Mouse (Mus musculus) bone marrow, adult 2 months (tissue): ENCODE data around the gene Gdpd5. TPM values are rescaled to one million over a fixed set of nuclear protein-coding genes. Genes with fewer than 3 reads are reported as not detected.

Source experiments
- H3K27ac ChIP-seq: fragments of 200-500 bp; 2 replicates; pipeline ENCODE4 v1.5.1; 2012; ENCODE audit warnings: low read depth, mild to moderate bottlenecking, control low read depth, inconsistent platforms, low read length; ENCODE audit not compliant: control insufficient read depth, poor library complexity, insufficient read depth
- H3K4me1 ChIP-seq: fragments of 200-500 bp; 2 replicates; pipeline ENCODE4 v1.6.1; 2011; ENCODE audit warnings: low read length; ENCODE audit not compliant: control insufficient read depth, insufficient read depth
- H3K4me3 ChIP-seq: fragments of 200-500 bp; replicated peaks from 2 replicates; pipeline ENCODE3; 2011; ENCODE audit warnings: mild to moderate bottlenecking, low read depth, low read length, control low read depth; ENCODE audit not compliant: control insufficient read depth
- CTCF ChIP-seq: fragments of 200-500 bp; IDR thresholded peaks from 2 replicates; pipeline ENCODE4 v1.5.1; 2011; ENCODE audit warnings: low read length, control low read depth; ENCODE audit not compliant: control insufficient read depth, insufficient read depth
- POLR2A ChIP-seq: fragments of 200-500 bp; IDR thresholded peaks from 2 replicates; pipeline ENCODE4 v1.6.1; 2011; ENCODE audit warnings: low read depth, mild to moderate bottlenecking, control low read depth, low read length, borderline replicate concordance; ENCODE audit not compliant: control insufficient read depth
- WGBS: fragments of 180-500 bp; shearing (Covaris S2); methylation state at CpG from one replicate; pipeline ENCODE4 v1.1.7; 2018; 5-methylcytosine and 5-hydroxymethylcytosine counted together
- polyA plus RNA-seq: library from polyadenylated mRNA; stranded (reverse); fragments of >200 nt; gene quantifications from 2 replicates; pipeline ENCODE4 v1.2.4, GENCODE M21; 2011; ENCODE audit warnings: low replicate concordance; ENCODE audit not compliant: missing spikeins, insufficient read depth, insufficient read length

Gdpd5 gene
- polyA plus RNA-seq, 1 experiment = 1.5 TPM

DNA sequence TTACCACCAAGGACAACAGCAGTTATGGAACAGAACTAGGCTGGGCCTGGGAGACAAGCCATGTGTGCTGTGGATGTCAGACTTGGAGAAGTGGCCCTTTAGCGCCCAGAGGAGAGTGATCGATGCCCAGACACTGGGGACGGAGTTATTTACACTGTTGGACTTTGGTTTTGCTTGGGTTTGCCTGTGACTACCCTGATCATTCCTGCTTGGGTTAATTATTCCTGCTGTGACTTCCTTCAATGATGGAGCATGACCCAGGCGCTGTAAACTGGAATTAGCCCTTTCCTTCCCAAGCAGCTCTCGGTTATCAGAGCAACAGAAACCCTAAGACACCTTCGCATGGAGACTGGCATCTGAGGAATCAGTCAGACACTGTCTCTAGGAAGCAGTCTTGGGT lies 39.8 kb downstream of the Gdpd5 start:
- TF ChIP-seq POLR2A = no peak
- no peak for TF ChIP-seq CTCF

DNA sequence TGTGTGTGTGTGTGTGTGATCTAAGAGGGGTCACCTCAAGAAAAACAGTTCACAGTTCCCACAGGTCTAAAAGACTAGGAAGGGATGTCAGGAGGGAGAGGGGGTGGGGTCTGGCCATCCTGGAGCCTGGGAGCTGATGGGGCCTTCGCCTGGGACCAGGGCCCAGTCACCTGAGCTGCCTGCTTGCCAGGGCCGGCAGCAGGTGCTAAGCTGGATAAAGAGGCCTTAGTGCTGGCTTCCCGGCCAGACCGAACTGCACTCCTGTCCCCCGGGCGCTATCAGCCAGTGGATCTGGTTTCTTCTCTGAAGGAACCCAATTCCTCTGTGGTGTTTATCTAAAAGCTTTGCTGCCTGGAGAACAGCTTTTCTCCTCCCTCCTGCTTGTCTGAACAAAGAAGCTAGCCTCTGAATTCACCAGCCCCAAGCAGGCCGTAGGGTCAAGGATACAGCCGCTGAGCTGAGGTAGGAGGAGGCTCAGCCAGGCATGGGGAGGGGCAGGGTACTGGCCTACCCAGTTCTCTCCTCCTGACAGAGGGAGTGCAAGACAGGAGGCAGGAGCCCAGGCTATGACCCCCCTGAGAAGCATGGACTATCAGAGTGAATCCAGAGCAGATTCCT lies 43.4 kb downstream of the Gdpd5 start:
- TF ChIP-seq POLR2A (no peak), CTCF (no peak)
- Histone ChIP-seq H3K27ac (no peak overlapping the region), H3K4me1 (no peaks in the 10 kb centered on the region), H3K4me3 (no peak overlapping the region)
- 80% methylated on average over 8 of the region's 8 CpGs for WGBS

More for the DNA sequence above, 39.8 kb downstream of the Gdpd5 start:
- Histone ChIP-seq H3K27ac (no peak overlapping the region), H3K4me3 (no peak overlapping the region), H3K4me1 (no peaks in the 10 kb centered on the region)
- WGBS = 87% methylated on average over 6 of the region's 6 CpGs

DNA sequence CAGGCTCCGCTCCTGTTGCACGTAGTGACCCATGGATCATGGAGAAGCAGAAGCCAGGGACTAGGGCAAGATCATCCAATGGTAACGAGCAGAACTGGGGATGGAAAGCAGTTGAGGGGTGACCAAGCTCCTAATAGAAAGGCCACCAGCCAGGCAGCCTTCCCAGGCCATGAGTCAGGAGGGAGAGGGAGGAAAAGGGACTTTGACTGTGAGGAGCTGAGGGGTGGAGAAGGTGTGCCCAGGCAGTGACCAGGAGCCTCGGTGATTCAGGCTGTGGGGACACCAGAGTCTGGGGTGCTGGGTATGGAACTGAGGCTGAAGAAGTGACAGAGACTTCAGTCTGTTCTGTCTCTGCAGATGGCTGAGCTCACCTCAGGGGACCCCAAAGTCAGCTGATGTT lies 44.5 kb downstream of the Gdpd5 start:
- H3K4me1 ChIP-seq = no peaks in the 10 kb centered on the region
- no peak for TF ChIP-seq POLR2A
- no peak for TF ChIP-seq CTCF
- H3K4me3 ChIP-seq = no peak overlapping the region
- H3K27ac ChIP-seq = no peak overlapping the region
- WGBS = 85% methylated on average over 4 of the region's 4 CpGs

DNA sequence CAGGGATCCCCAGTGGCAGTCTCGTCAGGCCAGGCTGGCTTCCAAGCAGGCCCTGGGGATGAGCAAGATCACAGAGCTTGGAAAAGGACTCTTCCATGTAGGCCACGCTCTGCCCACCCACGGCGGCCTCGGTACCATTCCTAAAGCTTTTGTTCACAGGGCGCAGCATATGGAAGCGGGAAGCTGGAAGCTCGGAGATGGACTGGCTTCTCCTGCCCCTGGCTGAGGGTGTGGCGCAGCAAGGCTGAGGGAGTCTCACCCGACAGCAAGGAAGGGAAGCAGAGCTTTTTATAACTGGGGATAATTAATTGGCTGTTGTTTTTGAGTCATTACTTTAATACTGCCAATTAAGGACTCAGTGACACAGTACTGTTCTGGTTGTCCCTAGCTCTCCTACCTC lies 45.8 kb downstream of the Gdpd5 start:
- 83% methylated on average over 10 of the region's 10 CpGs for WGBS
- no peak for TF ChIP-seq CTCF
- no peak for TF ChIP-seq POLR2A

DNA sequence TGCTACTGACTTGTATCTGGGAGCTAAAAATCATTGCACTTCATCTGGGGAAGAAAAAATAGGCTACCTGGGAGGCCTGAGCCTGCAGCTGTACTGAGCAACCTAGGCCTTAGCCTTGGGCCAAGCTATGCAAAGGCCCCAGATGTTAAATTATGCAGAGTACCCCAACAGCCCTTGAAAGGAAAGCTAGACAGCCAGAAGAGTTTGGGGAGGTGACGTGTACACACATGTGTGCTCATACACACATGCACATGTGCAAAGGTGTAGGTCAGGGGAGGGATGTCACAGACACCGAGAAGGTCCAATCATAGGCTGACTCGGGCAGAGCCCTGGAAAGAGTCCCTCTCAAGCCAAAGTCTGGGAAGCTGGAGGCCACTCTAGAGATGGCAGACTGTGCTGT lies 46.8 kb downstream of the Gdpd5 start:
- TF ChIP-seq POLR2A (no peak), CTCF (no peak)
- Histone ChIP-seq H3K27ac (no peak overlapping the region), H3K4me1 (no peaks in the 10 kb centered on the region), H3K4me3 (no peak overlapping the region)
- WGBS = 83% methylated on average over 3 of the region's 3 CpGs

More for the DNA sequence above, 45.8 kb downstream of the Gdpd5 start:
- Histone ChIP-seq H3K4me1 (no peaks in the 10 kb centered on the region), H3K27ac (no peak overlapping the region), H3K4me3 (no peak overlapping the region)

DNA sequence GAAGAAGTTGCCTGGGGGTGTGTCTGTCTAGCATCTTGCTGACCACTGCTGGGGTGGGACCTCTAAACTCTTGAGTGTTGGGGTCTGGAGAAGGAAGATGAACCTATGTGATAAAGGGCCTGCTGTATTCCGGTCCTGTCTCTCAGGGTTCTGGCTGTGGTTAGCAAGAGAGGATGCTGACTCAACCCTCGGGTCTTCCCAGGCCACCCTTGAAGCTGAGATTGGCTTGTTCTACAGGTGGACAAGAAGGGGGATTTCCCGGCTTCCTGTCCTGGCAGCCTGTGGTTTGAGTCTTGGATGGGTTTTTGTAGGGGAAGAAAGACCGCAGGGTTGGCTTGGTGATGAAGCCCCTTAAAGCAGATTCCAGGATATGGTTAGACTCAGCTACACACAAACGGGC lies 47.6 kb downstream of the Gdpd5 start:
- Histone ChIP-seq H3K4me1 (no peaks in the 10 kb centered on the region), H3K4me3 (no peak overlapping the region), H3K27ac (no peak overlapping the region)
- no peak for TF ChIP-seq POLR2A
- TF ChIP-seq CTCF = no peak
- WGBS = 8% methylated on average over 5 of the region's 5 CpGs

DNA sequence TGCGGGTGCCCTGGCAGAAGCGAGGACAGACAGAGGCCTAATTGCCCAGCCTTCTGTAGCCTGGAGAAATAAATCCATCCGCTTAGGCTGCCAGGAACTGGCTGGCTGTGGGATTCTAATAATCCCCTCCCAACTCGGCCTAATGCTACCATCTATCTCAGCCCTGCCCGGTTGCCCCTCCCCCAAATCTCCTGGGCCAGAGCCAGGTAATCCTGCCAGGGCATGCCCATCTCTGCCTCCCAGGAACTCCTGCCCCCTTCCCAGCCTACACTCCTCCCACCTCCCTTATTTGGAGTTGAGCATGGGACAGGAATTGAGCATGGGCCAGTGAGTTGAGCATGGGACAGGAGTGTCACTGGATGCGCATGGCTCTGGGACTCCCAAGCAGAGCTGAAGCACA lies 48.6 kb downstream of the Gdpd5 start:
- 88% methylated on average over 6 of the region's 6 CpGs for WGBS
- no peak for TF ChIP-seq POLR2A
- no peak for TF ChIP-seq CTCF
- H3K4me3 ChIP-seq = no peak overlapping the region
- no peak overlapping the region for H3K27ac ChIP-seq
- H3K4me1 ChIP-seq = peaks cover 1% of the 10 kb centered on the region

DNA sequence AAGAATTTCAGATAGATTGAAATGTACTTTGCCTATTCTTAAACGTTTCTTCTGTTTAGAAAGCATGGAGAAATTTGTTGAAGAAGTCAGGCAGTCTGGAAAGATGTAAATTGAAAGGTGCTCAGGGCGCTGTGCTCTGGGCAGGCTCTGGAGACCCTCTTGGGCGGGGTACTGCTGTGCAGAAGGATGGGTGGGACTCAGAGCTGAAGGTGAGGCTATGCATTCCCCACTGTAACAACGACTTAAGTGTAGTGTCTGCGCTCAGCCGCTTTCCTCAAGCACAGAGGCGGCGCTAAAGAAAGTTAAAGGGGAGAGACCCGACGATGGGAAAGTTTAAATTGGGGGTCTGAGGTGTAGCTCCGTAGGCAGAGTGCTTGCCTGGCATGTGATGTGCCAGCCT lies 49.0 kb downstream of the Gdpd5 start:
- H3K4me1 ChIP-seq = peaks cover 1% of the 10 kb centered on the region
- TF ChIP-seq CTCF (no peak), POLR2A (no peak)
- H3K27ac ChIP-seq = no peak overlapping the region
- 80% methylated on average over 11 of the region's 11 CpGs for WGBS
- no peak overlapping the region for H3K4me3 ChIP-seq

DNA sequence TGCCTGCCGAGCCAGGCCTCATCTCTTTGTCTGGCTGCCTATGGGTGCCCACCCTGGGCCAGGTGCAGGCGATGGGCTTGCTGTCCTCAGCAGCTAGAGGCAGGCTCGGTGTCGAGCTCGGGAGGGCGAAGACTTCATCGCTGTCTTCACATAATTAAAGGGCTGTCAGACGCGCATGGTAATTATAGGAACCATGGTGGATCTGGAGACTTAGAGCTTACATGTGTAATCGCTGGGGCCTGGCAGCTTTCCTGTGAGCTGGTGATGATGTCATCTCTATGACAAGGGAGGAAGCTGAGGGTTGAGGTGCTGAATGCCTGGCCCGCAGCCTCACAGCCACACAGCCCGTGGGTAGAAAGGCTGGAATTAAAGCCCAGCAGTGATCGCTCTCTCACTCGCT lies 51.0 kb downstream of the Gdpd5 start:
- whole genome bisulfite sequencing = 43% methylated on average over 14 of the region's 14 CpGs
- no peak overlapping the region for H3K4me3 ChIP-seq
- H3K27ac ChIP-seq = no peak overlapping the region
- TF ChIP-seq POLR2A = no peak
- peaks cover 1% of the 10 kb centered on the region for H3K4me1 ChIP-seq

DNA sequence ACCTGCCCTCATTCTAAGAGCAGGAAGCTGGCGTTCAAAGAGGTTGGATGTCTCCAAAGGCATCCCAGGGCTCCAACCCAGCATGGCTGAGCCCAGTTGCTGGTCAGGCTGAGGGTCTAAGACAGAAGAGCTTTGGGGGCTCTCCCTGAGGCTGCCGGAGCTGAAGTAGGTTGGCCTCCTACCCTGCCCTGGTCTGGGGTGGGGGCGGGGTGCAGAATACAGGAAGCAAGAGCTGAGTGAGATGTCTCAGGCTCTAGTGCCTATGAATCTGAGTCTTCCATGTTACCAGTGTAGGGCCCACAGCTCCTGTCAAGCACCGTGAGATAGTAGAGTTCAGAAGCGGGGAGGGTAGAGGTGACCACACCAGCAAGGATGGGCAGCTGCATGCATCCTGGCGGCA lies 51.6 kb downstream of the Gdpd5 start:
- Histone ChIP-seq H3K27ac (no peak overlapping the region), H3K4me1 (peaks cover 1% of the 10 kb centered on the region), H3K4me3 (no peak overlapping the region)
- no peak for TF ChIP-seq POLR2A
- no peak for TF ChIP-seq CTCF
- WGBS = 61% methylated on average over 6 of the region's 6 CpGs
